Mouse (Mus musculus) E14TG2a.4 (cell line): ENCODE data around the gene Cacna2d4.

Experiments used
- CTCF ChIP-seq: conservative IDR thresholded peaks from 2 replicates; pipeline ENCODE4 v1.5.1; 2014; ENCODE audit warnings: low read length
- NANOG ChIP-seq: IDR thresholded peaks from 2 replicates; pipeline ENCODE4 v1.6.1; 2014; ENCODE audit warnings: borderline replicate concordance, low read length, mixed read lengths
- POU5F1 ChIP-seq: IDR thresholded peaks from 2 replicates; pipeline ENCODE4 v1.6.1; 2014; ENCODE audit warnings: low read length, borderline replicate concordance

DNA sequence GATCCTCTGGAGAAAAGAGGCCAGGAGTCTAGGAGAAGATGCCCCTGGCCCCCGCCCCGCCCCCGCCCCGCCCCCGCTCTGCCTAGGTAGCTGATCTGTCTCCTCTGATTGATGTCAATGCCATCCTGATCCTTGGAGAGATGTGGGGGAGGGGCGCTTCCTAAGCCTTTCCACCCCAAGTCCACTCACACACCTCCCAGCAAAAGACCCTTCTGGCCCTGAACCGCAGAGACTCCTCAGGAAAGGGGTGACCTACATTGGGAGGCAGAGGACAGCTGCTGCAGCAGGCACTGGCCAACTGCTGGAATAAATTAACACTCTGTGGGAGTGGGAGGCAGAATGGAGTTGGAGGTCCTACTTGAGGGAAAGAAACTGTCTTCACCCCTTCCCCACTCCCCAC lies 90.2 kb downstream of the Cacna2d4 start:
- TF ChIP-seq CTCF (no peak), NANOG (no peak), POU5F1 (no peak)
